Mouse (Mus musculus) bone marrow, adult 2 months (tissue): ENCODE measurements around the gene Fancg.

ENCODE experiments used
- CTCF ChIP-seq: fragments of 200-500 bp; IDR thresholded peaks from 2 replicates; pipeline ENCODE4 v1.5.1; 2011; ENCODE audit warnings: low read length, control low read depth; ENCODE audit not compliant: control insufficient read depth, insufficient read depth
- POLR2A ChIP-seq: fragments of 200-500 bp; IDR thresholded peaks from 2 replicates; pipeline ENCODE4 v1.6.1; 2011; ENCODE audit warnings: low read depth, mild to moderate bottlenecking, control low read depth, low read length, borderline replicate concordance; ENCODE audit not compliant: control insufficient read depth

- TF ChIP-seq CTCF (no peak), POLR2A (no peak)
Observed at GRCm38 (mm10) chr4:42952563-42952962, 57.7 kb downstream of the Fancg start.
